Mouse (Mus musculus): ENCODE measurements around the gene Ankrd13b. TPM values are rescaled to one million over a fixed set of nuclear protein-coding genes. Genes with fewer than 3 reads are reported as not detected.

Gene Ankrd13b
- polyA plus RNA-seq, 1 experiment from 2014 or later: 13.1 TPM

Other genes with a start within 250 kb of the Ankrd13b start
- 0.14 and 0.22 TPM in 2 replicates for gene Coro6, start 27.3 kb downstream of the Ankrd13b start, polyA plus RNA-seq (2014; fragmentation: Nextera tagmentation; extraction: Ambion mirVana)
- 12.6 and 18.6 TPM in 2 replicates for gene Git1, start 3.9 kb upstream of the Ankrd13b start, polyA plus RNA-seq (2014; fragmentation: Nextera tagmentation; extraction: Ambion mirVana)
- 2.1 and 3.0 TPM in 2 replicates for gene Abhd15, start 25.4 kb upstream of the Ankrd13b start, polyA plus RNA-seq (2014; fragmentation: Nextera tagmentation; extraction: Ambion mirVana)
- 27.7 and 27.9 TPM in 2 replicates for gene Trp53i13, start 26.3 kb upstream of the Ankrd13b start, polyA plus RNA-seq (2014; fragmentation: Nextera tagmentation; extraction: Ambion mirVana)
- gene Gm10392, start 29.5 kb upstream of the Ankrd13b start, polyA plus RNA-seq (2014; fragmentation: Nextera tagmentation; extraction: Ambion mirVana): 0.13 TPM in 1 of 2 replicates, not detected in the other
- 20.4 and 26.3 TPM in 2 replicates for gene Taok1, start 118.1 kb upstream of the Ankrd13b start, polyA plus RNA-seq (2014; fragmentation: Nextera tagmentation; extraction: Ambion mirVana)
- gene Nufip2, start 196.5 kb upstream of the Ankrd13b start, polyA plus RNA-seq (2014; fragmentation: Nextera tagmentation; extraction: Ambion mirVana): 5.0 and 15.3 TPM in 2 replicates
- 2.7 and 4.0 TPM in 2 replicates for gene Cryba1, start 235.6 kb upstream of the Ankrd13b start, polyA plus RNA-seq (2014; fragmentation: Nextera tagmentation; extraction: Ambion mirVana)